Mouse (Mus musculus) megakaryocyte, embryonic 14.5 days (primary cell): ENCODE measurements around the gene Sh2d6. TPM values are rescaled to one million over a fixed set of nuclear protein-coding genes. Genes with fewer than 3 reads are reported as not detected.
A peak's percentile ranks its signal among the peaks of the same experiment; 100 is the strongest.

Experiments used
- H3K27me3 ChIP-seq: replicated peaks from 2 replicates; pipeline ENCODE3; 2012; ENCODE audit warnings: inconsistent platforms
- H3K36me3 ChIP-seq: replicated peaks from 2 replicates; pipeline ENCODE3; 2012; ENCODE audit warnings: low read length, inconsistent platforms, mixed read lengths
- H3K4me1 ChIP-seq: 2 replicates; pipeline ENCODE4 v1.6.1; 2012; ENCODE audit warnings: inconsistent platforms
- H3K4me3 ChIP-seq: replicated peaks from 2 replicates; pipeline ENCODE3; 2012; ENCODE audit warnings: moderate library complexity, mild to moderate bottlenecking, inconsistent platforms
- H3K9me3 ChIP-seq: 2 replicates; pipeline ENCODE4 v1.6.1; 2012; ENCODE audit warnings: inconsistent platforms
- FLI1 ChIP-seq: IDR thresholded peaks from 2 replicates; pipeline ENCODE4 v1.6.1; 2012; ENCODE audit warnings: low read length, inconsistent platforms, mixed read lengths
- GATA1 ChIP-seq: IDR thresholded peaks from 3 replicates; pipeline ENCODE4 v1.6.1; 2012; ENCODE audit warnings: mixed read lengths, low read length, inconsistent platforms, borderline replicate concordance
- polyA plus RNA-seq: library from polyadenylated mRNA; stranded (reverse); fragments of >175 nt; gene quantifications from 2 replicates; pipeline ENCODE4 v1.2.3, GENCODE M21; 2012; ENCODE audit warnings: low replicate concordance; ENCODE audit not compliant: insufficient read depth

Sh2d6 gene
- polyA plus RNA-seq, 1 experiment, result 0.10 TPM

GRCm38 (mm10) chr6:72522288-72522687 is 781 bp upstream of the Sh2d6 start:
- TF ChIP-seq GATA1 (no peak), FLI1 (no peak)
- H3K27me3 ChIP-seq, result peaks cover 8% of the 10 kb centered on the region
- no peaks in the 10 kb centered on the region for H3K9me3 ChIP-seq
- peaks cover 45% of the 10 kb centered on the region for H3K4me1 ChIP-seq
- no peak overlapping the region for H3K4me3 ChIP-seq
- H3K36me3 ChIP-seq, result no peaks in the 10 kb centered on the region

- no peak overlapping the region for H3K4me3 ChIP-seq
- H3K4me1 ChIP-seq, result peaks cover 51% of the 10 kb centered on the region
- no peaks in the 10 kb centered on the region for H3K36me3 ChIP-seq
- peaks cover 6% of the 10 kb centered on the region for H3K27me3 ChIP-seq
- H3K9me3 ChIP-seq, result no peaks in the 10 kb centered on the region
- no peak for TF ChIP-seq FLI1
Measured at GRCm38 (mm10) chr6:72520904-72521303, 603 bp downstream of the Sh2d6 start.

GRCm38 (mm10) chr6:72519892-72520663 is 1.4 kb downstream of the Sh2d6 start:
- H3K27me3 ChIP-seq, result peaks cover 6% of the 10 kb centered on the region
- no peak for TF ChIP-seq FLI1
- TF ChIP-seq GATA1, result no peak
- H3K4me1 ChIP-seq, result peaks cover 58% of the 10 kb centered on the region
- no peak overlapping the region for H3K4me3 ChIP-seq
- no peaks in the 10 kb centered on the region for H3K36me3 ChIP-seq
- H3K9me3 ChIP-seq, result no peaks in the 10 kb centered on the region

- no peaks in the 10 kb centered on the region for H3K9me3 ChIP-seq
- H3K27me3 ChIP-seq, result peaks cover 6% of the 10 kb centered on the region
- no peak for TF ChIP-seq FLI1
- TF ChIP-seq GATA1, result no peak
- no peaks in the 10 kb centered on the region for H3K36me3 ChIP-seq
- no peak overlapping the region for H3K4me3 ChIP-seq
- H3K4me1 ChIP-seq, result peaks cover 58% of the 10 kb centered on the region
Measured at GRCm38 (mm10) chr6:72519303-72519702, 2.2 kb downstream of the Sh2d6 start.

- Histone ChIP-seq H3K4me1 (peaks cover 59% of the 10 kb centered on the region), H3K27me3 (peaks cover 6% of the 10 kb centered on the region), H3K36me3 (no peaks in the 10 kb centered on the region), H3K9me3 (no peaks in the 10 kb centered on the region), H3K4me3 (peak overlapping the region; percentile 44)
- TF ChIP-seq GATA1 (no peak), FLI1 (no peak)
Measured at GRCm38 (mm10) chr6:72518842-72519241, 2.7 kb downstream of the Sh2d6 start.

- Histone ChIP-seq H3K27me3 (no peaks in the 10 kb centered on the region), H3K36me3 (no peaks in the 10 kb centered on the region), H3K4me3 (no peak overlapping the region), H3K9me3 (no peaks in the 10 kb centered on the region), H3K4me1 (peaks cover 80% of the 10 kb centered on the region)
- TF ChIP-seq FLI1, result no peak
- TF ChIP-seq GATA1, result no peak
Measured at GRCm38 (mm10) chr6:72515644-72516043, 5.9 kb downstream of the Sh2d6 start.

GRCm38 (mm10) chr6:72513071-72513440 is 8.5 kb downstream of the Sh2d6 start:
- H3K4me1 ChIP-seq, result peaks cover 77% of the 10 kb centered on the region
- peak overlapping the region; percentile 93 for H3K4me3 ChIP-seq
- H3K9me3 ChIP-seq, result no peaks in the 10 kb centered on the region
- H3K27me3 ChIP-seq, result no peaks in the 10 kb centered on the region
- TF ChIP-seq FLI1, result no peak
- H3K36me3 ChIP-seq, result no peaks in the 10 kb centered on the region

- Histone ChIP-seq H3K27me3 (no peaks in the 10 kb centered on the region), H3K4me3 (peak overlapping the region; percentile 93)
- no peak for TF ChIP-seq FLI1
- TF ChIP-seq GATA1, result 0 out of 3 replicates have a peak, but pooled peaks have one; percentile 9
Measured at GRCm38 (mm10) chr6:72512386-72513070, 9.0 kb downstream of the Sh2d6 start.

GRCm38 (mm10) chr6:72510686-72511421 is 10.7 kb downstream of the Sh2d6 start:
- no peak for TF ChIP-seq FLI1
- no peak for TF ChIP-seq GATA1
- Histone ChIP-seq H3K4me1 (peaks cover 63% of the 10 kb centered on the region), H3K9me3 (peaks cover 4% of the 10 kb centered on the region; the same call in 1 of the 2 replicates), H3K4me3 (no peak overlapping the region), H3K27me3 (peaks cover 2% of the 10 kb centered on the region), H3K36me3 (no peaks in the 10 kb centered on the region)

More at GRCm38 (mm10) chr6:72512386-72513070, 9.0 kb downstream of the Sh2d6 start:
- peaks cover under 1% of the 10 kb centered on the region; the same call in 1 of the 2 replicates for H3K9me3 ChIP-seq
- no peaks in the 10 kb centered on the region for H3K36me3 ChIP-seq
- peaks cover 74% of the 10 kb centered on the region for H3K4me1 ChIP-seq
